Mouse (Mus musculus): ENCODE measurements around the gene Wsb2.

- TF ChIP-seq POLR2A (IDR thresholded peaks at IDR 0.05; ENCODE audit: low read depth, low read length) (no peak), CTCF (IDR thresholded peaks at IDR 0.05; ENCODE audit: extremely low read depth, insufficient read depth, insufficient read length, insufficient replicate concordance) (no peak)
These were observed 18.6 kb upstream of the Wsb2 start for GRCm38 (mm10) chr5:117338503-117338902.
